Mouse (Mus musculus): Measurements from ENCODE around the gene Itgb2.

DNA sequence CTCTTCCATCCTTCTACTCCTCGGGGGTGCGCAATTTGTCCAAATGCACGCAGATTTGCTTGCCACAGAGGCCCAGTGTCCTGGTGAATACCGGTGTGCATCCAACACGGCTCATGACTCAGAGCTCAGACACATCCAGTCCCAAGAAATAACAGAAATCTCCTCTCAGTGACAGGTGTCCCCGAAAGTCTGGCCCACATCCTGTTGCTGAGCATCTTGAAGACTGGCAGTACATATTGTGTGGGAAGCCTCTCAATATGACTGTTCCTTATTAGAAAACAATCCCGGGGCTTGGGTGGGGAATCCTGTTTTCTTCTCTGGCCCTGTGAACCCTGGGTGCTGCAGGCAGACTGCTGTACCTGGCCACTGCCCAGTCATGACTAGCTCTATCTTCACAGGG, 26.6 kb downstream of the Itgb2 start:
- TF ChIP-seq CTCF (conservative IDR thresholded peaks at IDR 0.05; ENCODE audit: low read length): no peak
- TF ChIP-seq POU5F1 (IDR thresholded peaks at IDR 0.05; ENCODE audit: borderline replicate concordance, low read length): no peak

Data from E14TG2a.4 (cell line).